Mouse (Mus musculus): ENCODE measurements around the gene Ccdc40. TPM values are rescaled to one million over a fixed set of nuclear protein-coding genes. Genes with fewer than 3 reads are reported as not detected.
A peak's percentile ranks its signal among the peaks of the same experiment; 100 is the strongest.

Gene Ccdc40
- polyA plus RNA-seq, 1 experiment from 2014 or later = 7.6 TPM

DNA sequence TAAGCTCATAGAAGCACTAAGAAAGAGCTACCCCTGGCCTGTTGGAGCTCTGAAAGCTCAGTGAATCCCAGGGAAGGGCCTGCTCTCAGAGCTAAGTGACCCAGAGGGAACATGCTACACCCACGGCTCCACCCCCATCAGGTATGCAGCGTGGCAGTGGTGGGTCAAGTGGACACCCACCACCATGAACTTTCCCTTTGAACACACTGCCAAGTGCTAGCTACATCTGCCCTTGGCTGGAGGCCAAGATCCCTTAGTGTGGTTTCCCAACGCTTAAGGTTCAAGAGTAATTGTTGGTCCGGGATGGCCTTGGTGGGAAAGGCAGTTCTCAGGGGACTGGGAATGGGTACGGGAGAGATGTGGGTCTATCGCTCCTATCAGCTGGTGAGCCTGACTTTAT, 40.0 kb upstream of the Ccdc40 start:
- 48% methylated on average over 6 of the region's 6 CpGs for WGBS

GRCm38 (mm10) chr11:119189319-119189718, 39.1 kb upstream of the Ccdc40 start:
- no peak for ATAC-seq (ENCODE audit: low read depth)
- Histone ChIP-seq H3K36me3 (ENCODE audit: control insufficient read depth, insufficient read depth, low read length) (no peaks in the 10 kb centered on the region), H3K4me3 (ENCODE audit: low read depth, low read length) (no peak overlapping the region), H3K27ac (replicated peaks; ENCODE audit: low read depth, low read length) (no peak overlapping the region), H3K4me2 (ENCODE audit: low read depth, low read length) (no peak overlapping the region), H3K27me3 (replicated peaks; ENCODE audit: control insufficient read depth, insufficient read depth, low read length) (no peaks in the 10 kb centered on the region), H3K9me3 (ENCODE audit: control insufficient read depth, low read length) (no peaks in the 10 kb centered on the region), H3K4me1 (ENCODE audit: control insufficient read depth, insufficient read depth, low read length) (peaks cover 29% of the 10 kb centered on the region), H3K9ac (ENCODE audit: low read depth, low read length) (no peak overlapping the region)
- 77% methylated on average over 3 of the region's 3 CpGs for WGBS
- DNase-seq (ENCODE audit: low spot score) = no peak

More for the DNA sequence above, 40.0 kb upstream of the Ccdc40 start:
- no peaks in the 10 kb centered on the region for H3K36me3 ChIP-seq (ENCODE audit: control insufficient read depth, insufficient read depth, low read length)
- no peak overlapping the region for H3K27ac ChIP-seq (replicated peaks; ENCODE audit: low read depth, low read length)
- peaks cover 29% of the 10 kb centered on the region for H3K4me1 ChIP-seq (ENCODE audit: control insufficient read depth, insufficient read depth, low read length)
- no peaks in the 10 kb centered on the region for H3K9me3 ChIP-seq (ENCODE audit: control insufficient read depth, low read length)
- ATAC-seq (ENCODE audit: low read depth) = no peak
- peak; percentile 53 for DNase-seq (ENCODE audit: low spot score)
- no peak overlapping the region for H3K4me3 ChIP-seq (ENCODE audit: low read depth, low read length)
- H3K9ac ChIP-seq (ENCODE audit: low read depth, low read length) = no peak overlapping the region
- H3K4me2 ChIP-seq (ENCODE audit: low read depth, low read length) = no peak overlapping the region
- H3K27me3 ChIP-seq (replicated peaks; ENCODE audit: control insufficient read depth, insufficient read depth, low read length) = no peaks in the 10 kb centered on the region

- ATAC-seq (ENCODE audit: low read depth) = peak; percentile 75
- H3K9ac ChIP-seq (ENCODE audit: low read depth, low read length) = no peak overlapping the region
- H3K4me3 ChIP-seq (ENCODE audit: low read depth, low read length) = no peak overlapping the region
- H3K27me3 ChIP-seq (replicated peaks; ENCODE audit: control insufficient read depth, insufficient read depth, low read length) = no peaks in the 10 kb centered on the region
- no peaks in the 10 kb centered on the region for H3K36me3 ChIP-seq (ENCODE audit: control insufficient read depth, insufficient read depth, low read length)
- no peaks in the 10 kb centered on the region for H3K9me3 ChIP-seq (ENCODE audit: control insufficient read depth, low read length)
- H3K4me2 ChIP-seq (ENCODE audit: low read depth, low read length) = no peak overlapping the region
- H3K4me1 ChIP-seq (ENCODE audit: control insufficient read depth, insufficient read depth, low read length) = peaks cover 29% of the 10 kb centered on the region
- 23% methylated on average over 9 of the region's 11 CpGs for WGBS
- peak; percentile 88 for DNase-seq (ENCODE audit: low spot score)
- no peak overlapping the region for H3K27ac ChIP-seq (replicated peaks; ENCODE audit: low read depth, low read length)
These were observed 37.9 kb upstream of the Ccdc40 start for GRCm38 (mm10) chr11:119190498-119190897.

GRCm38 (mm10) chr11:119191606-119192081, 36.7 kb upstream of the Ccdc40 start:
- Histone ChIP-seq H3K9me3 (ENCODE audit: control insufficient read depth, low read length) (no peaks in the 10 kb centered on the region), H3K36me3 (ENCODE audit: control insufficient read depth, insufficient read depth, low read length) (no peaks in the 10 kb centered on the region), H3K27me3 (replicated peaks; ENCODE audit: control insufficient read depth, insufficient read depth, low read length) (no peaks in the 10 kb centered on the region), H3K4me2 (ENCODE audit: low read depth, low read length) (no peak overlapping the region), H3K4me1 (ENCODE audit: control insufficient read depth, insufficient read depth, low read length) (peaks cover 29% of the 10 kb centered on the region), H3K4me3 (ENCODE audit: low read depth, low read length) (no peak overlapping the region), H3K9ac (ENCODE audit: low read depth, low read length) (no peak overlapping the region), H3K27ac (replicated peaks; ENCODE audit: low read depth, low read length) (no peak overlapping the region)
- DNase-seq (ENCODE audit: low spot score) (no peak), ATAC-seq (ENCODE audit: low read depth) (no peak)
- WGBS = 75% methylated on average over 9 of the region's 9 CpGs

- no peak overlapping the region for H3K9ac ChIP-seq (ENCODE audit: low read depth, low read length)
These were observed 36.2 kb upstream of the Ccdc40 start for GRCm38 (mm10) chr11:119192176-119192575.

GRCm38 (mm10) chr11:119192605-119193004, 35.8 kb upstream of the Ccdc40 start:
- Histone ChIP-seq H3K27me3 (replicated peaks; ENCODE audit: control insufficient read depth, insufficient read depth, low read length) (no peaks in the 10 kb centered on the region), H3K4me1 (ENCODE audit: control insufficient read depth, insufficient read depth, low read length) (peaks cover 23% of the 10 kb centered on the region), H3K4me2 (ENCODE audit: low read depth, low read length) (no peak overlapping the region), H3K4me3 (ENCODE audit: low read depth, low read length) (no peak overlapping the region), H3K9me3 (ENCODE audit: control insufficient read depth, low read length) (no peaks in the 10 kb centered on the region), H3K27ac (replicated peaks; ENCODE audit: low read depth, low read length) (no peak overlapping the region), H3K9ac (ENCODE audit: low read depth, low read length) (no peak overlapping the region), H3K36me3 (ENCODE audit: control insufficient read depth, insufficient read depth, low read length) (no peaks in the 10 kb centered on the region)
- WGBS = 77% methylated on average over 9 of the region's 9 CpGs
- DNase-seq (ENCODE audit: low spot score) = no peak
- no peak for ATAC-seq (ENCODE audit: low read depth)

More at GRCm38 (mm10) chr11:119192176-119192575, 36.2 kb upstream of the Ccdc40 start:
- no peaks in the 10 kb centered on the region for H3K9me3 ChIP-seq (ENCODE audit: control insufficient read depth, low read length)
- H3K27me3 ChIP-seq (replicated peaks; ENCODE audit: control insufficient read depth, insufficient read depth, low read length) = no peaks in the 10 kb centered on the region
- H3K36me3 ChIP-seq (ENCODE audit: control insufficient read depth, insufficient read depth, low read length) = no peaks in the 10 kb centered on the region
- peaks cover 28% of the 10 kb centered on the region for H3K4me1 ChIP-seq (ENCODE audit: control insufficient read depth, insufficient read depth, low read length)
- no peak overlapping the region for H3K4me2 ChIP-seq (ENCODE audit: low read depth, low read length)
- H3K27ac ChIP-seq (replicated peaks; ENCODE audit: low read depth, low read length) = no peak overlapping the region
- DNase-seq (ENCODE audit: low spot score) (no peak), ATAC-seq (ENCODE audit: low read depth) (no peak)
- WGBS = 83% methylated on average over 5 of the region's 5 CpGs
- no peak overlapping the region for H3K4me3 ChIP-seq (ENCODE audit: low read depth, low read length)

DNA sequence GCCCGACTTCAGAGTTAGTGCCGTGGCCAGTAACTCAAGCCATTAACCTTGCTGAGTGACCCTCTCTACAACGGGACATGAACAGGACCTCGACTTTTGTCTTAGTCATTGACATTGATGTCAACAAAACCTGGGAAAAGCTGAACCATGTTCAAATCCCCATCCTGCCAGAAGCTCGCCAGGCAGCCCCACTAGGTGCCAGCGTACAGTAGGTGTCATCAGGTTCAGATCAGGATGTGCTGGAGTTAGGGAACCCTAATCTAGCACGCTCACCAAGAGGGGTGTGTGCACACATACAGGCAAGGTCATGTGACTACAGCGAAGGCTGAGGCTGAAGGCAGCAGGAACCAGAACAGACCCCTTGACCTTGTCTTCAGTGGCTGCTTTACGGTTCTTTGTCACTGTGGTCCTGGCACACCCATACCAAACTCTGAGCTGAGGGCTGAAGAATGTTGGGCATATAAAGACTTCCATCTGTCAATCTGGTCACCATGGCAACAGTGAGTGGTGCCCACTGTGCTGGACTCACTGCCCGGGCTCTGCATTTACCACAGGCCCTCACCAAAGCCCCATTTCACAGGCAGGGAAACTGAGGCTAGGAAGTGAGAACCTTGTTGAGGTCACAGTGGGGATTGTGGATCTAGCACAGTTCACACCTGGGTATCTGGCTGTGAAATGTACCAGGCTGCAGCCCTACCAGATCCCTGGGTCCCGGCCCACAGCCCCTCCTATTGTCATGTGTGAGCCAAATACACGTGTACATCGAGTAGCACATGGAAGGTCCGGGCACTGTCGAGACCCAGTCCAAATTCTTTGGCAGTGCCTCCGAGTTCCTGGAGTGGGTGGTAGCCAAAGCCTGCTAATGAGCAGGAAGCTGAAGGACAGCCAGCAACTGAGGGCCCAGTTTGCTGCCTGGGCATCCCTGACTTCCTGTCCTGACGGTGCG, 30.5 kb upstream of the Ccdc40 start:
- Histone ChIP-seq H3K4me1 (ENCODE audit: control insufficient read depth, insufficient read depth, low read length) (no peaks in the 10 kb centered on the region), H3K4me3 (ENCODE audit: low read depth, low read length) (no peak overlapping the region), H3K9me3 (ENCODE audit: control insufficient read depth, low read length) (no peaks in the 10 kb centered on the region), H3K27ac (replicated peaks; ENCODE audit: low read depth, low read length) (no peak overlapping the region), H3K9ac (ENCODE audit: low read depth, low read length) (no peak overlapping the region), H3K27me3 (replicated peaks; ENCODE audit: control insufficient read depth, insufficient read depth, low read length) (no peaks in the 10 kb centered on the region), H3K4me2 (ENCODE audit: low read depth, low read length) (no peak overlapping the region), H3K36me3 (ENCODE audit: control insufficient read depth, insufficient read depth, low read length) (no peaks in the 10 kb centered on the region)
- 82% methylated on average over 18 of the region's 18 CpGs for WGBS
- DNase-seq (ENCODE audit: low spot score) (no peak), ATAC-seq (ENCODE audit: low read depth) (no peak)

- H3K27ac ChIP-seq (replicated peaks; ENCODE audit: low read depth, low read length) = no peak overlapping the region
These were observed 29.7 kb upstream of the Ccdc40 start for GRCm38 (mm10) chr11:119198564-119199232.

More at GRCm38 (mm10) chr11:119198564-119199232, 29.7 kb upstream of the Ccdc40 start:
- no peak overlapping the region for H3K4me3 ChIP-seq (ENCODE audit: low read depth, low read length)
- H3K4me2 ChIP-seq (ENCODE audit: low read depth, low read length) = no peak overlapping the region
- no peaks in the 10 kb centered on the region for H3K27me3 ChIP-seq (replicated peaks; ENCODE audit: control insufficient read depth, insufficient read depth, low read length)
- no peaks in the 10 kb centered on the region for H3K4me1 ChIP-seq (ENCODE audit: control insufficient read depth, insufficient read depth, low read length)
- no peaks in the 10 kb centered on the region for H3K36me3 ChIP-seq (ENCODE audit: control insufficient read depth, insufficient read depth, low read length)
- ATAC-seq (ENCODE audit: low read depth) (no peak), DNase-seq (ENCODE audit: low spot score) (no peak)
- no peaks in the 10 kb centered on the region for H3K9me3 ChIP-seq (ENCODE audit: control insufficient read depth, low read length)
- H3K9ac ChIP-seq (ENCODE audit: low read depth, low read length) = no peak overlapping the region
- WGBS = 67% methylated on average over 22 of the region's 26 CpGs
